Mouse (Mus musculus): ENCODE measurements around the gene Sfxn1.
A peak's percentile ranks its signal among the peaks of the same experiment; 100 is the strongest.

The Sfxn1 gene

DNA sequence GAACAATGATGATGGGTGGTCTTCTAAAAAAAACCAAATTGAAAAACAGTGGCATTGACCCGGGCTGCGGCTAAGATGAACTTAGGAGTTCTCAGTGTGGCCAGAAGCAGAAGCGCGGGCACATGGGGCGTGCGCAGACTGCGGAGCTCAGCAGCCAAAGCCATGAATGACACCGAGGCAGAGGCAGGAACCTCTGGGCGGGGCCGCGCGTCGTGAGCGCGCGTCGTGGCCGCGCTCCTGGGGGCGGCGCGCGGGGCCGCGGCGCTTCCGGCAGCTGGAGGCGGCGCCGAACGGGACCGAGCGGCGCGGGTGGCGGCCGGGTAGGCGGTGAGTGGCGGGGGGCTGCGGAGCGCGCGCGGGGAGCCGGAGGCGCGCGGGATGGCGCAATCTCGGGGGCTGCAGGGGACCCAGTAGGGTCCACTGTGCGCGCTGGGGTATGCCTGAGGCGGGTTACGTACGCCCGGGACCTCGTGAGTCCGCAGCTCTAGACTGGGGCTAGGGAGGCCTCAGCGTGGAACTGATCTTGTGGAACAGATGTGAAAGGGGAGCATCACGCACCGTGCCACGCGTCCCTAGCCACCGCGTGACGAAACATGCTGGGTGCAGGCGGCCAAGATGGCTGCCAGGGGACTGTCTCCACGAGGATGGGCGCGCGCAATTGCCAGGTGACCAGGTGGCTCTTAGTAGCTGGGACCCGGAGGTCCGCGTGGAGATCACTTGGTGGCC, at the start of gene Sfxn1:
Sfxn1 (plus strand) TSS at position 264 of the 726 bp plus-strand sequence.
- peak; percentile 83 for DNase-seq

- DNase-seq = no peak
These were observed 48.4 kb upstream of the Sfxn1 start for GRCm38 (mm10) chr13:54023311-54023710.

GRCm38 (mm10) chr13:54027079-54027478, 44.6 kb upstream of the Sfxn1 start:
- DNase-seq = no peak

- DNase-seq = no peak
These were observed 38.0 kb upstream of the Sfxn1 start for GRCm38 (mm10) chr13:54033653-54034052.

GRCm38 (mm10) chr13:54035541-54035940, 36.1 kb upstream of the Sfxn1 start:
- no peak for DNase-seq

DNA sequence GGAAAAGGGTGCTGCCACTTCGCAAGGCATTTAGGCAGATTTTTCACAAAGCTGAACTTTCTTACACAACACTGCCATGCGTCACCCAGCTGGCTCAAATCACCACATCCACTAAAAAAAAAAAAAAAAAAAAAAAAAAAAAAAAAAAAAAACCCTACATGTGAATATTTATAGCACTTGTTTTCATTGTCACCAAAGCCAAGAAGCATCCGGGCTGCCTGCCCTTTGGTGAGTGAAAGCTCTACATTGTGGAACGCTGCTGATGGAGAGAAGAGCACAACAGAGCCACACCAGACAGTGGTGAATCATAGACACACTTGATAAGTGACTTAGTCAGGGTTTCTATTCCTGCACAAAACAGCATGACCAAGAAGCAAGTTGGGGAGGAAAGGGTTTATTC, 33.7 kb upstream of the Sfxn1 start:
- no peak for DNase-seq

- no peak for DNase-seq
These were observed 31.4 kb upstream of the Sfxn1 start for GRCm38 (mm10) chr13:54040256-54040655.

DNA sequence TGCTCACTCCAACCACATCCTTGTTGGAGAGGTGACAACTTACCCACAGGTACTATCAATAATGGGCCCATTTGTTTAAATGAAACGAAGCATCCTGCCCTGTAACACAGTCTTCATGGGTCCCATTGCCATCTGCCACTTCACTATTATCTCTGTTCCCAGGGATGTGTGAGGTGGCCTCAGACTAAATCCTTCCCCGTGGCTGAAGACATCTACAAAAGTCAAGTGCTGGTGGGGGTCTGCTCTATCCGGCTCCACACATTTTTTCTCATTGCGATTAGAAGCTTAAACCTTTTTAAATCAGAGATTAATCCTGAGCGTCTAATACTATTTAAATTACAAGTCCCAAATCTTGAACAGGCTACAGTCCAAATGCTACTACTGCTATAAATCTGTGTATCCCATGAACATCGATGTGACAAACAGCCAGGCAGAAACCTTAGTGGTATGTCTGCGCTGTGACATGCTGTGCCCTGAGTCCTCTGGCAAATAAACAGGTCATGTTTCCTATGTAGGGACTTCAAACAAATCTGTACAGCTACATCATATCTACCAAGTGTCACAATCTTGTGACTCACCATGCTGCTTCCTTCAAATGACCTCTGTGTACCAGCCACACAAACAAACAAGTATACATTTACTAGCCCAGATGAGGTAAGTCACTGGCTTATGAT, 22.9 kb upstream of the Sfxn1 start:
- DNase-seq = no peak

DNA sequence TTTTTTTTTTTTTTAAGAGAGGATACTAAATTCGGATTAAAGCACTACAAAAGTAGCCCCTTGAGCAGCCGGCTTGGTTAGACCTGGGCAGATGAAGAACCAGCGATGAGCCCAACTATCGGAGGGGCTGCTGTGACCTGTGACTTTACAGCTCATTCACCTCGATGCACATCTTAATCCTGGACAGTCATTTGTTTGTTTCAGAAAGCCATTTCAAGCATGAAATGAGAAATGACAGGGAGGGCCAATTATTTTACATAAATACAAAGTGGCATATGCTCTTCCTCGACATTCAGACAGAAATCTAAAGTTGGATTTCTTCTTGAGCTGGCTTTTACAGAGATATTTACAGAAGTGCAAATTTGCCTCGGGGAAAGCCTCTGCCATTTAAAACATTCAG, 20.0 kb upstream of the Sfxn1 start:
- DNase-seq = no peak

DNA sequence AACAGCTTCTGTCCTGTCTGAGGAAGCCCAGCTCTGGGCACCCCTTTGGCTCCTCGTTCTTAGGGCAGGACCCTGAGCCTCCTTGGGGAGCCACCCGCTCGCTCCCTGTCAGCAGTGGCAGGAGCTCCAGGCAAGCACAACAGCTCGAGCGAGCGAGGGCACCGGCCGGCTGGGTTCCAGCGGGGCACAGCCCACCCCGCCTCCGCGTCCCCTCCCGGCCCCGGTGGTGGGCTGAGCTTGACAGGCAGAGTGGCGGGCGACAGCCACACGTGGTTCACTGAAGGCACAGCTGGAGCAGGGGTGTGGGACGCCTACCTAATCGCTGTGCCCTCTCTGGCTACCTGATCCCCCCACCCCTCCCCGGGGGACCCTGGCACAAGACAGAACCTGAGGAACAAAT, 16.7 kb upstream of the Sfxn1 start:
- DNase-seq = no peak

GRCm38 (mm10) chr13:54055448-54055861, 16.2 kb upstream of the Sfxn1 start, which contains the start of gene Drd1:
Gene Drd1 (minus strand): TSS chr13:54055705.
- DNase-seq = peak; percentile 65

- no peak for DNase-seq
These were observed 9.6 kb upstream of the Sfxn1 start for GRCm38 (mm10) chr13:54062068-54062467.

- no peak for DNase-seq
These were observed 8.4 kb upstream of the Sfxn1 start for GRCm38 (mm10) chr13:54063292-54063691.

GRCm38 (mm10) chr13:54066081-54066746, 5.5 kb upstream of the Sfxn1 start:
- no peak for DNase-seq

DNA sequence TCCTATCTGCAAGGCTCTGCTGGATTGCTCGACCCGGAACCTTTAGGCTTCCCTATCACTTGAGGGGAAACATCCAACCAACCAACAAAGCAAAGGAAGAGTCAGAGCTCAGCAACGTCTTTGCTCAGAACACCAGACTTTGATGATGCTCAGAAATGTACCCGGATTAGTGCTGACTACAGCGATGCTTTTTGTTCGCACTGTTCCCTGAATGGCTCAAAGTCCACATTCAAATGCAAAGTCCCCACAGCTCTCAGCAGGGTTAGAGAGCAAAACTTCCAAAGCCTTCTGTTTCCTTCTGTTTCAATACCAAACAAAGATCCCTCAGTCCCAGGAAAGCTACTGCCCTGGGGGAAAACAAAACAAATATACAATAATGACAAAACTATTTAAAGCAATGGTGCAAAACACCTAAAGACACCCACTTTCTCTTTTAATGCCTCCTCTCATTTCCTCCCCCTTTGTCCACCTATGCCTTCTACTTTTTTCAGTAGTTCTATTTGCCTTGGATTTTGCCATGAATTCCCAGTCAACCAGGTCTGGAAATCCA, 4.0 kb upstream of the Sfxn1 start:
- DNase-seq = peak; percentile 65

DNA sequence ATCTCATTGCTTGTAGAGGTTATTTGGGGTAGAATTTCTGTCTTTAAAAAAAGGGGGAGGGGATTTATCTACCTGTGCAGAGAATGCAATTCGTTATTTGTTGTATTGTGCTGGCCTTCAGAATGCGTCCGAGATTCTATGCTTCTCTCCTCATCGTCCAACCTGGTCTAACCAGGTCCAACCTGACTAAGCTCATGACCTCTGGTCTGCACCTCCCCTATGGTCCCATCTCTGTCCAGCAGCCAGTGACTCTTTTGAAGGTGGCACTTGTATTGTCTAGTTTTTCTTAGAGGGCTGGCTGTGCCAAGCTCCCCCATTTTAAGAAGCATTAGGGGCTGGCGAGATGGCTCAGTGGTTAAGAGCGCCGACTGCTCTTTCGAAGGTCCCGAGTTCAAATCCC, 658 bp upstream of the Sfxn1 start:
- DNase-seq = no peak

DNA sequence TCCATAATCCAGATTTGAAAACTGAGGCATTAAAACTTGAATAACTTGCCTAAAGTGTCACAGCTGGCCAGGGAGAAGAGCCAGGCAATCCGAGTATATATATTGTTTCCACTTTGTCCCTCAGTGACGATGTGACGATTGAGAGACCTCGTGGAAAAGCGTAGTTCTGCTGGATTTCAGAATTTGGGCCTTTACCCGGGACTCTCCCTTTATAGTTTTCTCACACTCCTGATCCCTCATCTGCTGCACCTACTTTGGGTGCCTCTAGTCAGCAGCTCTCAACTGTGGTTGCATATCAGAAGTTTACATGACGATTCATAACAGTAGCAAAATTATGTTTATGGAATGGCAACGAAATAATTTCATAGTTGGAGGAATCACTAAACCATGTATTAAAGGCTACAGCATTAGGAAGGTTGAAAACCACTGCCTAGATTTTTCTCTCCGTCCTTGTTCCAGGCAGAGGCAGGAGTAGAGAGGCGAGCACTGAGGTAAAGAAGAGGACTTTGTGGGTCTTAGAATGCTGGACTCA, 923 bp downstream of the Sfxn1 start:
- DNase-seq = peak; percentile 29

- DNase-seq = no peak
These were observed 1.4 kb downstream of the Sfxn1 start for GRCm38 (mm10) chr13:54073066-54073465.

- DNase-seq = no peak
These were observed 1.8 kb downstream of the Sfxn1 start for GRCm38 (mm10) chr13:54073491-54073890.

DNA sequence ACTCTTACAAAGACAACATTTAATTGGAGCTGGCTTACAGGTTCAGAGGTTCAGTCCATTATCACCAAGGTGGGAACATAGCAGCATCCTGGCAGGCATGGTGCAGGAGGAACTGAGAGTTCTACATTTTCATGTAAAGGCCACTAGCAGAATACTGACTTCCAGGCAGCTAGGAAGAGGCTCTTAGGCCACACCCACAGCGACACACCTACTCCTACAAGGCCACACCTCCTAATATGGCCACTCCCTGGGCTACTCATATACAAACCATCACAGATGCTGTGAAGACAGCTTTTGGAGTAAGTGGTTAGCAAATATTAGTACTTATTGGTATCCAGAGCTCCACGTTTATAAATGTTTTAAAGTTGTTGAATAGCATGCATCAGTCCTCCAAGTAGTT, 3.7 kb downstream of the Sfxn1 start:
- DNase-seq = no peak

- no peak for DNase-seq
These were observed 4.4 kb downstream of the Sfxn1 start for GRCm38 (mm10) chr13:54076051-54076450.

DNA sequence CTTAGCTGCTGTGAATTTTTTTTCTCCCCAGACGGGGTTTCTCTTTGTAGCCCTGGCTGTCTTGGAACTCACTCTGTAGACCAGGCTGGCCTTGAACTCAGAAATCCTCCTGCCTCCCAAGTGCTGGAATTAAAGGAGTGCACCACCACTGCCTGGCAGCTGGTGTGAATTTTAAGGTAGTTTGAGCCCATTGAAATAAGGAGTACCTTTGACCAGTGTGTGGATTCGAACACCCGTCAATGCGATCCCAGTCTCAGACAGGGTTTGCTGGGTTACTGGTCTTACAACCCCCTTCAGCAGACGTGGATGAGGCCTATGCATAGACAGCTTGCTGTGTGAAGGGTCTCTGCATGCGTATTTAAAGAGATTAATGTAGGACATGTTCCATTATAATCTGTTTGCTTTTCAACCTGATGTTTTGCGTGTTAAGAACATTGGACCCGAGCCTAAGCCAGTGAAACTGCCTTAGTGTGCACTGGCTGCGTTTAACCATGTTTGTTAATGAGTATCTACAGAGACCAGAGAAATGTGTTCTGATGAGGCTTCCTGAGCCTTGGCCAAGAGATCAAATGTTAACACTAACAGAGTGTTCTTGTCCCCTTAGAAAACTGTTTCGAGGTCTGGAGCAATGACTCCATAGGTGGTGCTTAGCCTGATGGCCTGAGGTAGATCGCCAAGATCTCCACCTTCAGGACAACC, 5.2 kb downstream of the Sfxn1 start:
- DNase-seq = peak; percentile 59
